Mouse (Mus musculus) retina, embryonic 14.5 days (tissue): ENCODE measurements around the gene Ctdspl.

Experiments
- DNase-seq: peaks from one replicate; pipeline ENCODE4 v3.0.0-alpha.2; 2015; ENCODE audit warnings: low spot score

Ctdspl gene

DNA sequence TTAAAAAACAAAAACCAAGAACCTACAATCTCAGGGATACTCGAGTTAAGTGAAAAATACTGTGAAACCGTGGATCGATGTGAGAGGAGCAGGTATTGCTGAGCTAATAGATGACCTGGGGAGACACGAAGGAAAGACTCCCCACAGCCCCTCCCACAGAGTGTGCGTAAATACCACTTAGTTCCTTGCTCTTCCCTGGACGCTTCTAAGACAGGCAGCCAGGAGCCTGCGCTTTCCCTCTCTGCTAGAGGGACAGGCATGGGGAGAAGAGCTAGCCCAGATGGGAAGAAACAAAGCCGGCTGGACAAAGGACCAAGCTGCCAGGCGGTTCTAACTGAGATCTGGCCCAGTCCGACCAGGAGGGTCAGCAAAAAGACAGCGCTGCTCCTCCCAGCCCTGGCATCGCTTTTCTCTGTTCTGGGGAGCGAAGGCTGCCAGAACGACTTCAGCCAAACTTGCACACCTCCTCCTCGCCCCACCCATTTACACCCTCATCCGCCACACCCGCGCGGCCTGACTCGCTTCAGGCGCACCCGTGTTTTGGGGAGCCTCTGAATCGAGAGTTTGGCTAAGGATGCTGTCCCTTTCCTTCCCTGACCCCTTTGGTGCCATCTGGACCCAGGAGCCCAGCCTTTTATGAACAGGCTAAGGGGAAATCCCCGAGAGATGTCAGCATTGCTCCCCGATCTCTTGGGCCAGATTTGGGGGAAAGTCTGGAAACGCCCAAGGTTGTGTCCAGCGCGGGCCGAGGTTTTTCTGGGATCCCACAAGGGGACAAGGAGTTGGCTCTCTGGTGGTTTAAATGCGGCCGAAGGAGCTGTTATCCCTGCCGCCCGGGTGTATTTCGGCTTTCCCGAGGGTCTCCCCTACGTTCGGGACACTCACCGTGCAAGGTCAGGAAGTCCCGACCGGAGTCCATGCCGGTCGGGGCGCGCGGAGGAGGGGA is 166.5 kb downstream of the Ctdspl start:
- no peak for DNase-seq
